Mouse (Mus musculus) liver, postnatal 0 days (tissue): ENCODE data around the gene Upf2.
A peak's percentile ranks its signal among the peaks of the same experiment; 100 is the strongest.

Experiments
- CTCF ChIP-seq: sonication (generic); IDR thresholded peaks from 2 replicates; pipeline ENCODE4 v1.5.1; 2016; ENCODE audit warnings: antibody characterized with exemption, low read depth
- EP300 ChIP-seq: IDR thresholded peaks from 2 replicates; pipeline ENCODE4 v1.6.1; 2016; ENCODE audit warnings: antibody characterized with exemption, low read depth, mild to moderate bottlenecking

GRCm38 (mm10) chr2:5945629-5946028 lies 5.6 kb upstream of the Upf2 start:
- no peak for TF ChIP-seq CTCF
- peak; percentile 85 for TF ChIP-seq EP300
